Mouse (Mus musculus): ENCODE measurements around the gene Pold4.

GRCm38 (mm10) chr19:4270972-4271371 lies 39.3 kb downstream of the Pold4 start:
- TF ChIP-seq POLR2AphosphoS5 (IDR thresholded peaks at IDR 0.05; ENCODE audit: insufficient replicate concordance, low read depth, low read length) (no peak), CTCF (IDR thresholded peaks at IDR 0.05; ENCODE audit: low read depth, low read length) (no peak), GATA1 (IDR thresholded peaks at IDR 0.05; ENCODE audit: borderline replicate concordance, low read length) (no peak)

Data from G1E (cell line).